Mouse (Mus musculus) T-cell, adult 2 months (primary cell): ENCODE results near the gene Syt5.
"Not testable (repeated sequence)": the region's sequence is repeated elsewhere in the genome, so short reads cannot be mapped to it uniquely, and the experiment has no call there.

Experiments used
- DNase-seq: peaks from one replicate; pipeline ENCODE4 v3.0.0; 2022; ENCODE audit warnings: low spot score

Gene Syt5

GRCm38 (mm10) chr7:4547221-4547641 lies at the start of gene Syt5:
TSS of gene Syt5 (minus strand) at chr7:4547541.
- peak; percentile 14 for DNase-seq

DNA sequence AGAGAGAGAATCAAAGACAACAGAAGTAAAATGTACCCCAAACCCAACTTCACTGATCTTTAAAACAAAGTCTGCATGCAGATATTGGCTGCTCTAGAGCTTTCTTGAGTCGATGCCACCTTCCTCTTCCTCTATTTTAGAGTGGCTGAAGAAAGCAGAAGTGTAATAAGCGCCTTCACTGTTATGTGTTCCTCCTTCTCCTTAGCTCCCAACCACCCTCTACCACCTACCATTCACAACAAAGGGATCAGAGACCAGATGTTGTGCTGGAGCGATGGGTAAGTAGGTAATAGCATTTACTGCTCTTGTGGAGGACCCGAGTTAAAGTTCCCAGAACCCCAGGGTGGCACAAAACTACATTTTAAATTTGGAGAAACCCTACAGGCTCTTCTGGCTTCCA lies 49.7 kb upstream of the Syt5 start:
- not testable (repeated sequence) for DNase-seq

DNA sequence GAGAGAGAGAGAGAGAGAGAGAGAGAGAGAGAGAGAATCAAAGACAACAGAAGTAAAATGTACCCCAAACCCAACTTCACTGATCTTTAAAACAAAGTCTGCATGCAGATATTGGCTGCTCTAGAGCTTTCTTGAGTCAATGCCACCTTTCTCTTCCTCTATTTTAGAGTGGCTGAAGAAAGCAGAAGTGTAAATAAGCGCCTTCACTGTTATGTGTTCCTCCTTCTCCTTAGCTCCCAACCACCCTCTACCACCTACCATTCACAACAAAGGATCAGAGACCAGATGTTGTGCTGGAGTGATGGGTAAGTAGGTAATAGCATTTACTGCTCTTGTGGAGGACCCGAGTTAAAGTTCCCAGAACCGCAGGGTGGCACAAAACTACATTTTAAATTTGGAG lies 34.1 kb upstream of the Syt5 start:
- not testable (repeated sequence) for DNase-seq

- DNase-seq = not testable (repeated sequence)
Measured at GRCm38 (mm10) chr7:4572361-4572760, 25.0 kb upstream of the Syt5 start.

DNA sequence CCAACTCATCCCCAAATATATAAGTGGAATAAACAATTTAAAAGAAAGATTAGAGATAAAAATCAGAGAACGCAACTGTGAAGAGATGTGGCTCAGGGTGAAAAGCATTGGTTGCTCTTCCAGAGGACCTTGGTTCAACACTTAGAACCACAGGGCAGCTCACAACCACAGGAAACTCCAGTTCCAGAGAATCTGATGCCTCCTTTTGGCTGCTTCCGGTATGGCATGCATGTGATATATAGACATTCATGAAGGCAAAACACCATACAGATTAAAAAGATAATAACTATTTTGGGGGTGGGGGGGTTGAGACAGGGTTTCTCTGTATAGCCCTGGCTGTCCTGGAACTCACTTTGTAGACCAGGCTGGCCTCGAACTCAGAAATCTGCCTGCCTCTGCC lies 15.3 kb upstream of the Syt5 start:
- no peak for DNase-seq

GRCm38 (mm10) chr7:4557167-4557560 lies 9.8 kb upstream of the Syt5 start:
- no peak for DNase-seq

DNA sequence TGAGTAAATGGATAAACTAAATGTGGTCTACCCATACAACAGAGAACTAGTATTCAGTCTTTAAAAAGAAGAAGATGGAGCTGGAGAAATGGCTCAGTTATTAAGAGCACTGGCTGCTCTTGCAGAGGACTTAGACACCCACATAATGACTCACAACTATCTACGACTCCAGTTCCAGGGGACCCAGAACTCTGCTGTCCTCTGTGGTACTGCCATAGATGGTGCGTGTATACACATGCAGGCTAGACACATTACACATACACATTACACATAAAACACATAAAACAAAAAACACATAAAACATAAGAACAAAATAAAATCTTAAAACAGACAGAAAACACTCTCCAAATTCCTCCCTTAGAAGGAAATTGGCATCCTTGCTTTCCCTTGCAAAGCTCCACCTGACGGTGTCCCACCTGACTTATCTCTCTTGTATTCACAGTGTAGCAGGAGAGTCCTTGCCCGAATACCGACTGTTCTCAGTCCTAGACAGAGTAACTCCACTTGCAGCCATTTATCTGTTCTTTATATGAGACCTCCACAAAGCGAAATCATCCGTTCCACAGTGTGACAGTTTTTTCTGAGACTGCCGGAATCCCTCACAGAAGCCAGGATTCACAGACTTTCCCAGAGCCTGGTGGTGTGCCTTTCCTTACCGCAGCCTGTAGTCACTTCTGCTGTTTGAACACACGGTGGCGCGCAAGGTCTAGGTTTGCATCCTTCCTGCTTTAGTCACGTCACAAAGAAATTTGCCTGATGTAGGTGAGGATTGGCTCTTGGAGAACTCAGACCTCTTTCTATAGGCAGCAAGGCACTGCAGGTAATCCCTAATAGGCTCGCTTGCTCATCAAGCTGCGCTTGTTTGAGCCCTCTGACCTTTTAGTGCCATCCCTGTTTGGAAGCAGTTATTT lies 9.2 kb upstream of the Syt5 start:
- DNase-seq = peak; percentile 78

DNA sequence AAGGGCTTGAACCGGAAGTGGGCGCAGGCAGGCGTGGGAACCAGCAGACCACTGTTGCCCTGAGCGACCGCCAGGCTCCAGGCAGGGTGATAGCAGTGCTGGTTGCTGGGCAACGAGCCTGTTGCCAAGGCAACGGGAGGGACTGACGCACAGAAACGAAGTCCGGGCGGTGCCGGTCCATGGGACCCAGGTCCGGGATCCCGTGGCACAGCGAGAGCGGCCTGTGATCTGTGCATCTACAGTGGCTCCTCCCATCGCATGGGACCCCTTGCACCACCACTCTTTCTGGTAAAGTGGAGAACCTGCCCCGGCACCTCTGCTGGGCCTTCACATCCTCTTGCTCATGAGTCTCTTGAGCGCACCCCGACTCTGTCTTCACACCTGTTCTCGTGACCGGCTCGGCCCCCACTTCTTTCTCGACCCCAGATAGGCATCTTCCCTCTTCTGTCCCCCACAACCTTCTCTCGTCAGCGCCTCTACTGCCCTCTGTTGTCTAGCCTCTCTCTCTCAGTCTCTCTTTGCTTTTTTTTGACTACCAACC lies 680 bp downstream of the Syt5 start:
- no peak for DNase-seq

- no peak for DNase-seq
Measured at GRCm38 (mm10) chr7:4546050-4546449, 1.3 kb downstream of the Syt5 start.

GRCm38 (mm10) chr7:4542013-4542412 lies 5.3 kb downstream of the Syt5 start:
- DNase-seq = no peak

- no peak for DNase-seq
Measured at GRCm38 (mm10) chr7:4541344-4541743, 6.0 kb downstream of the Syt5 start.

DNA sequence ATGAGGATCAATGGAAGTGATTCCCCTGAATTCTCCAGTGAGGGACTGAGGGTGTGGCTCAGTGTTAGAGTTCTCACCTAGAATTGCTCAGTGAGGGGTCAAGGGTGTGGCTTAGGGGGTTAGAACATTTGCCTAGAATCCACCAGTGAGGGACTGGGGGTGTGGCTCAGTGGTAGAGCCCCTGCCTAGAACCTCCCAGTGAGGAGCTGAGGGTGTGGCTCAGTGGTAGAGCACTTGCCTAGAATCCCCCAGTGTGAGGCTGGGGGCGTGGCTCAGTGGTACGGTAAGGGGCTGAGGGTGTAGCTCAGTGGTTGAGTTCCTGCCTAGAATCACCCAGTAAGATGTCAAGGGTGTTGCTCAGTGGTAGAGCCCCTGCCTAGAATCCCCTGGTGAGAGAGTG lies 8.3 kb downstream of the Syt5 start:
- no peak for DNase-seq

GRCm38 (mm10) chr7:4537181-4537580 lies 10.2 kb downstream of the Syt5 start:
- DNase-seq = no peak

- DNase-seq = no peak
Measured at GRCm38 (mm10) chr7:4536369-4536768, 11.0 kb downstream of the Syt5 start.

GRCm38 (mm10) chr7:4532005-4532729 lies 15.2 kb downstream of the Syt5 start, which contains the start of gene Dnaaf3:
TSS of gene Dnaaf3 (minus strand) at chr7:4532453.
- DNase-seq = no peak

GRCm38 (mm10) chr7:4530166-4530565 lies 17.2 kb downstream of the Syt5 start:
- DNase-seq = not testable (repeated sequence)

DNA sequence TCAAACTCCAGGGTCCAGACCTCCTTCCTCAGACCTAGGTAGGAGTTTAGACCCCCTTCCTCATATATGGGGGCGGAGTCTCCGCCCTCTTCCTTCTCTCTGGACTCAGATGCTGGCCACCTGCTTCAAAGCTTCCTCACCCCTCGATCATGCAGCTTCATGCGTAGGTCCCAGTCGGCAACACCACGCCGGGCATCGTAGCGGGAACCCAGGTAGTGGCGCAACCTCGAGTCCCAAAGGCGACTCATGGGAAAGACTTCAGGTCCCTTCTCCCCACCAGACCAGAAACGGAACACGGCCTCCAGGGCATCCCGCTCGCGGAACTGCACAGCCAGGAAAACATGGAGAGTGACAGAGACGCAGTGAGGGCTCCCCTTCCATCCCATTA lies 20.0 kb downstream of the Syt5 start:
- DNase-seq = no peak

GRCm38 (mm10) chr7:4526341-4527301 lies 20.7 kb downstream of the Syt5 start:
- DNase-seq = peak; percentile 75

DNA sequence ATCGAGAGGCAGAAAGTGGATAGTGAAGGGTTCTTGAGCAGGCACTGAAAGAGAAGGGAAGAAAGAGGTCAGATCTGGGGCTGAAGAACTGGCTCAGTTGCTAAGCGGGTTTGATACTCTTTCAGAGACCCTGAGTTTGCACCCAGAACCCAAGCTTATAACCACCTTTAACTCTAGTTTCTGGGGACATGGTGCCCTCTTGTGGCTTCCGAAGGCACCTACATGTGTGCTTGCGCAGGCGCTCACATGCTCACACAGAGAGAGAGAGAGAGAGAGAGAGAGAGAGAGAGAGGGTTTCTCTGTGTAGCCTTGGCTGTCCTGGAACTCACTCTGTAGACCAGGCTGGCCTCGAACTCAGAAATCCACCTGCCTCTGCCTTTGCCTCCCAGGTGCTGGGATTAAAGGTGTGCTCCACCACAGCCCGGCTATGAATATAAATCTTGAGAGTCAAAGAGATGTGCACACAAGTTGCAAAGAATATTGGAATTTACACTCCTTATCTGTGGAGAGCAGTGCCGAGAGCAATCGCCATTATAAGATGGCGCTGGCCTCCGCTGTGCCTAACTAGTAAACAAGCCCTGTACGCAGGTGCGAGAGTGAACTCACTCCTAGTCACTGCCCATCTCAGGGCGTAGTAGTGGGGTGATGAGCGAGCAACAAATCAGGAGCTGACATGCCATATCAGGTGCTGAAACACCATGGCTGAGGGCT lies 23.0 kb downstream of the Syt5 start, which contains the start of gene Tnni3:
Tnni3 (minus strand) TSS at position 18 of the 711 bp plus-strand sequence.
- peak; percentile 58 for DNase-seq

DNA sequence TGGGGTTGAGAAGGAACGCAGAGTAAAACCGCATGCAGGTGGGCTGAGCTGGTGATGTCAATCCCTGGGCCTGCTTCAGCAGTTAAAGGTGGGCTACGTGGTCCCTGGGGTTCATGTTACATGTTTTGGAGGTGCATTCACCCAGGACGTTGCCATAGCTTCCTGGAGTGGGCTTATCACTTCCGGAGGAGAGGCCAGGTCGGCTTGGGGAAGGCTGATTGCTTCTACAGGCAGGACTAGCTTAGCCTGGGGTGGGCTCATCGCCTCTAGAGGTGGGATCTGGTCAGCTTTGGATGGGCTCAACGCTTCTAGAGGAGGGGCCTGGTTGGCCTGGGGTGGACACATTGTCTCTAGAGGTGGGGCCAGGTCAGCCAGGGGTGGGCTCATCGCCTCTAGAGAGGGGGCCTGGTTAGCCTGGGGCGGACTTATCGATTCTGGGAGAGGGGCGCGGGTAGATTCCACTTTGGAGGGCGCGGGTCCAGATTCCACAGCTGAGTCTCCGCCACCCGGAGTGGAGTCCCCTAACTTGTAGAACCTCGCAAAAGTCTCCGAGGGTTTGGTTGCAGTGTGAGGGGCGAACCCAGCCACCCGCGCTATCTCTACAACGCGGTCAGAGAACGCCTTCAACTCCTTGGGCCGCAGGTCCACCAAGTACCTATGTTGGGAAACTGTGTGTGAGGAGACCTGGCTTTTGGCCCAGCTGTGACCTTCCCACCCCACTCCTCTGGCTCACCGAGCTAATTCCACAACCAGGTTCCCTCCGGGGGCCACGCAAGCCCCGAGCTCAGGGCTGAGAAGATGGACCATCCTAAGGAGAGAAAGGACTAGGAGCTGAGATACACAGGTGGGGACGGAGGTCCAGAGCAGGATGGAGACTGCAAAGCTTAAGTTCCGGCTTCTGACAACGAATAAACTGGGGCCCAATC lies 23.9 kb downstream of the Syt5 start:
- DNase-seq = no peak
